Mouse (Mus musculus): ENCODE results near the gene Trpm3. TPM values are rescaled to one million over a fixed set of nuclear protein-coding genes. Genes with fewer than 3 reads are reported as not detected.

Gene Trpm3
- total RNA-seq, 2 experiments from 2014 or later = not detected

DNA sequence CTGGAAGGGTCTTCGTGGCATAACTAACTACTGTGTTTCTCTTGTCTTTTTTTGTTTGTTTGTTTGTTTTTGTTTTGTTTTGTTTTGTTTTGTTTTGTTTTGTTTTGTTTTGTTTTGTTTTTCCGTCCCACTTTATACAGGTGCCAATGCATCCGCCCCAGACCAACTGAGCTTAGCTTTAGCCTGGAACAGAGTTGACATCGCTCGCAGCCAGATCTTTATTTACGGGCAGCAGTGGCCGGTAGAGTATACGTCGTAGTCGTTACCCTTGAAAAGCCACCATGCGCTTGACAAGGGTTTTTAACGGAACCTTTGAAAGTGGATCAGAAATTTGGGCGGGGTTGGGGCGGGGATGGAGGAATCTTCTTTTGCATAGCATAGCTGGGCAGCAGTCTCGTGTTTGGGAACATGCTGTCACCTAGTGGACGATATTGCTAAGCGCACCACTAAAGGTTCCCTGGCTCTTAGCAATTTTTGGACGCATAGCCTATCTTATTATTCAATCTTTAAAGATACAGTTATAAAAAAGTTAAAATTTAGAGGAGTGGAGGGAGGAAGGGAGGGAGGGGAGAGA is 745.0 kb downstream of the Trpm3 start:
- peak; percentile 87 for ATAC-seq (replicated peaks; ENCODE audit: low FRiP score, low TSS enrichment, poor library complexity, severe bottlenecking)

DNA sequence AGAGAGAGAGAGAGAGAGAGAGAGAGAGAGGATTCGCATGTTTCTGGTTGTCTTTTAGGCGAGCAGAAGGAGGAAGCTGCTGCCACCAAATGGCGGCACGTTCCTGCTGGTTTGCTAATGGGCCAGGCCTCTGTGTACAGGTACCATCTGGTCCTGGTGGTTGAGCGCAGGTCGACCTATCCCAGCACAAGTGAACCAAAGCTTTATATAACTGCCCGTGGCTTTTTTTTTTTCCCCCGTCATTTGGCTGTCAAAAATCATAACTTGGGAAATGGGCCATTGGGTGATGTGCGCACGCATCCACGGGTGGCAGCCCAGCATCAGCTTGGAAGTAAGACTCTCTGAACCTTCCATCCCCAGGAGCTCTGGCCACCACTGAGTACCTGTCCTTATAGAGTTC is 745.5 kb downstream of the Trpm3 start:
- ATAC-seq (replicated peaks; ENCODE audit: low FRiP score, low TSS enrichment, poor library complexity, severe bottlenecking) = no peak

DNA sequence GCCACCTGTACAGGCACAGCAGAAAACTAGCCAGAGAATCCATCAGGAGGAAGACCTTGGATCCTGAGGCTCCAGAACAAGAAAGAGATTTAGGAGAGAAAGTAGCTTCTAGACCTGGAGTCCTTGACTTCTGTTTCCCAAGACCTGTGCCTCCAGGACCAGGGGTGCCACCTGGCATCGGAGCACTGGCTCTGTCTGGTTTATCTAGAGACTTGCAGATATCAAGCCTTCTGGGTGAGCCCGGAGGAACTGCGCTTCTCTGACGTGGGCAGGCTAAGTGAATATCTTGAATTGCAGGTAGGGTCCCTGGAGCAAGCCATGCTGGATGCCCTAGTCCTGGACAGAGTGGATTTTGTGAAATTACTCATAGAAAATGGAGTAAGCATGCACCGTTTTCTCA is 746.2 kb downstream of the Trpm3 start:
- no peak for ATAC-seq (replicated peaks; ENCODE audit: low FRiP score, low TSS enrichment, poor library complexity, severe bottlenecking)

DNA sequence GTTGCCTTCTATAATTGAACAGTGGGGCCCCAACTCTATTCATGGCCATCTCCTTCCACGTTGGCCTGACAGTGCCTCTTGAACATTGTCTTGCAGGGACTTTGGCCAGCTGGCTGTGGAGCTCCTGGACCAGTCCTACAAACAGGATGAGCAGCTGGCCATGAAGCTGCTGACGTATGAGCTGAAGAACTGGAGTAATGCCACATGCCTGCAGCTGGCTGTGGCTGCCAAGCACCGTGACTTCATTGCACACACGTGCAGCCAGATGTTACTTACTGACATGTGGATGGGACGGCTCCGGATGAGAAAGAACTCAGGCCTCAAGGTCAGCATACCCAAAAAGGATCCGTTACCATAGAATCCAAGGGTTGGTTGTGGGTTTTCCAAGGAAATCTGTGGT is 763.0 kb downstream of the Trpm3 start:
- ATAC-seq (replicated peaks; ENCODE audit: low FRiP score, low TSS enrichment, poor library complexity, severe bottlenecking) = no peak

DNA sequence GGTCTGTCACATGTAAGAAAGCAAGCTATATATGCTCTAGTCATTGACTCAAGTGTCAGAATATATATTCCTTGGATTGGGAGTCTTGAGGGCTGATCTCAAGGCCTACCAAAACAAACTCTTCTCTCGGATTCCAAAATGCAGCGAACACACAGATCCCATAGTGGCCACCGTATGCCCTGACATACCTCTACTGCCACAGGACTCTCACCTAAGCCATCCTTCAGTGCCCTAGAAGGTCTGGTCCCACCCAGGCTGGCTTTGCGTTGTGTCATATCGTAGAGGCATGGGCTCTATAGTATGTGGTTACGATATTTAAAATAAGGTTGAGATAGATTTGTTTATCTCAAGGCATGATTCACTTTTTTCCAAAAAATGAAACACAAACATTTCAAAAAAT is 763.5 kb downstream of the Trpm3 start:
- ATAC-seq (replicated peaks; ENCODE audit: low FRiP score, low TSS enrichment, poor library complexity, severe bottlenecking) = no peak

DNA sequence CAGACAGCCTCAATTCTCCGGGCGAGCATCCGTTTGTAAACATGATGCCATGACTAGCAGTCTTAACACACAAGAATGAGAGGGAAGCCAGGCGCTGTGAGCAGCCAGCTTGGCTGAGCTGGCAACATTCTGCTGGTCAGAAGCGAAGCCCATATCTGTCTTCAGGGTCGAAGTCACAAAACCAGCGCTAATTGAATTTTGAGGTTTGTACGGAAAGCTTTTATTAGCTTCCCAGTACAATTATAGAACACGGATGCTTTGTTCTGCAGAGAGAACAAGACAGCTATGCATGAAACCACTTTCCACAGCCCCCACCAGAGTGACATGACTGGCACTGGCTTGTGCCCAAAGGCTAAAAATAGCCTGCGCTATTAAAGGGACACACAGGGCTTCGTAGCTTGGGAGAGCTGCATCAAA is 766.2 kb downstream of the Trpm3 start:
- no peak for ATAC-seq (replicated peaks; ENCODE audit: low FRiP score, low TSS enrichment, poor library complexity, severe bottlenecking)

DNA sequence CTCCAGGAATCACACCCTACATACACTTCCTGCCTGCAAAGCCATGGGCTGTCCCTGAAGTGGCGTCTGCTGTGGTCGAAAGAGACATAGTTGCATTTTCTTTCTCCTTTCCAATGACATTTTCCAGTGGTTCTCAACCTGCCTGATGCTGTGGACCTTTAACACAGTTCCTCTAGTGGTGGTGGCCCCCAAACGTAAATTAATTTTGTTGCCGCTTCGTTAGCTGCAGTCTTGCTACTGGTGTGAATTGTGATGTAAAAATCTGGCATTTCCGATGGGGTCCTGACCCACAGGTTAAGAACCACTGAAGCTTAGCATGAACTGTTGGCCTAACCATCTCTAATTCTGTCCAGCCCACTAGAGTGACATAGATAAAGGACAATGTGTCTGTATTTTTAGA is 771.8 kb downstream of the Trpm3 start:
- ATAC-seq (replicated peaks; ENCODE audit: low FRiP score, low TSS enrichment, poor library complexity, severe bottlenecking) = no peak

DNA sequence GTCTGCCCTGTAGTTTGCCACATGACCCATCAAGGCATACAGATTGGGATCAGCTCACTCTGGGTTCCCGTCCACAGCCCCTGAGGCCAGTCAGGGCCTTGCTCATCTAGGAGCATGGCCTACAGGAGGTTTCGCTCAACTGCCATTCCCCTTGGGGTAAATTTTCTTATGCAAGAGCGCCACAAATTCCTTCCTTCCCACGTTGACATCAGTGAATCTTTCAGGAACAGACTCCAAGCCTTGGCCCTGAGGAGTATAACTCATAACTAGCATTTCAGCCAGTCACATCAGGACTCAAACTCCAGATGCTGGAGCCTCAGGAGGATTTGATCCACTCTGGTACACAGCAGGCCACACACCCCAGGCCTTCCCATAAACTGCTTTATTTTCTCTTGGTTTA is 774.1 kb downstream of the Trpm3 start:
- ATAC-seq (replicated peaks; ENCODE audit: low FRiP score, low TSS enrichment, poor library complexity, severe bottlenecking) = no peak

DNA sequence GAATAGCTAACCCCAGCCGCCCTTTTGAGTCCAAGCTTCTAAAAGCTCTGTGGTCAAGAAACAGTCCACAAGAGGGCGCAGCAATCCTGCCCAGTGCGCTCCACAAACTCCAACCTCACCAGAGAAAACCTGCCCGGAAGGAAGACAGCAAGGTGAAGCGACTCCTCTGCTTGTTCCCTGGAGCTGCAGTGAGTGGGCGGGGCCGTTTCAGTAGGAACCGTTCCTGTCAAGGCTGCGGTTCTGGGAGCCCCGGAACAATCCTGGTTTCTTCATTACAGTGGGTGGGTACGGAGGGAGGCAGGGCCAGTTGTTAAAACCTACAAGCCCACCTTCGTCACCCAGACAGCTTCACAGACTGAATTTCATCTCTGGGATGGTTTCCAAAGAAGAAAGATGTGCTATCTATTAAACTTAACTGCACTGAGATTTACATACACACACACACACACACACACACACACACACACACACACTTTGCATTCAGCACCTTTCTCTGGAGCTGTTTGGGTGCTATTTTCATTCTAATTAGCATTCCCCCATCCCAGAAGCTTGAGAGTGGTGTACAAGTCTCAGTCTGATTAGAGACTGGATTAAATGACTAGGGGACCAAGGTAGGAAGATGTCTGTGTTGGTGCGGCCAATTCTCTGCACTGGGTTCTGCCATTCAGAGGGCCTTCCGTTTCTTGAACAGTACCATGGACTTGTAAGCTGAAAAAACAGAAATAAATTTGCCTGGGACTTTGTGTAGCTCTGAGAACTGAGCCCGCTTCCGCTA is 777.2 kb downstream of the Trpm3 start:
- peak; percentile 85 for ATAC-seq (replicated peaks; ENCODE audit: low FRiP score, low TSS enrichment, poor library complexity, severe bottlenecking)

DNA sequence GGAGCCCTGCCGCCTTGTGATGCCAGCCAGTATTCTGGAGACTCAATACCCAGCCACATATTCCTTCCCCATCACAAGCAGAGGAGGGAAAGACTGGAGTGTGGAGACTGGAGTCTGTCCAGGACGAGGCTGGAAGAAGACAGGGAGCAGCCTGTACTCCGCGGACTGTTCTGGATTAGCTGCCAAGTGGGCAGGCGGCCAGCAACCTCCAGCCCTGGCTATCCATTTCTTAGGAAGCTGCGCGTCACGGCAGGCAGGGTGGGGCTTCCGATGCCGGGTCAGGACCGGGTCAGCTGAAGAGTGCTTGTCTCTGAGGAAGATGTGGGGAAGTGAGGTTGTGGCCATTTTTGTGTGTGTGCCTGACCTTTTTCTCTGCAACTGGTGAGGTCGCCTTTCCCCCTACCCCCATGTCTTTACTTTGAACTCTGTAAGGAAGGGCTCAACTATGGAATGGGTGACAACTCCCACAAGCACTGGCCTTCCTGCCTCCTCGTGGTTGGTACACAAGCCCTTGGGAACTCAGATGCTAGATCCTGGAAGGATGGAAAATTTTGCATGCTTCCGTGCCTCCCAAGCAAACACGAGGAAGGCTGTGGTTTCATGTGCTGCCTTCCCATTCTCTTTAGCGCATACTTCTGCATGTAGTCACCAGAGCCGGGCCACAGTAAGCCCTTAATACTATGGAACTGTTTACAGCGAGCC is 777.9 kb downstream of the Trpm3 start:
- peak; percentile 22; the same call in 1 of the 2 replicates for ATAC-seq (replicated peaks; ENCODE audit: low FRiP score, low TSS enrichment, poor library complexity, severe bottlenecking)

DNA sequence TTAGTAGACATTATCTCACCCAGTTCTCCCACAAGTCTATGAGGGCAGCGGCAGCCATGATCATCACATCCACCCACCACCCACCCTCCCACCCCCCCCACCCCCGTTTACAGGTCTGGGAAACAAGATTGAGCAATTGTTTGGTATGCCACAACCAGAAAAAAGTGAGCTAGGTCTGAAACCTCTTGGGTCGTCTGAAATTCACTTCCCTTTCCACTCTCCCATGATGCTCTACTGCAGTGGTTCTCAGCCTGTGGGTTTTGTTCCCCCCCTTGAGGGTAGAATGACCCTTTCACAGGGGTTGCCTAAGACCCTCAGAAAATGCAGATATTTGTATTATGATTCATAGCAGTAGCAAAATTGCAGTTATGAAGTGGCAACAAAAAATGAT is 778.5 kb downstream of the Trpm3 start:
- ATAC-seq (replicated peaks; ENCODE audit: low FRiP score, low TSS enrichment, poor library complexity, severe bottlenecking) = no peak

DNA sequence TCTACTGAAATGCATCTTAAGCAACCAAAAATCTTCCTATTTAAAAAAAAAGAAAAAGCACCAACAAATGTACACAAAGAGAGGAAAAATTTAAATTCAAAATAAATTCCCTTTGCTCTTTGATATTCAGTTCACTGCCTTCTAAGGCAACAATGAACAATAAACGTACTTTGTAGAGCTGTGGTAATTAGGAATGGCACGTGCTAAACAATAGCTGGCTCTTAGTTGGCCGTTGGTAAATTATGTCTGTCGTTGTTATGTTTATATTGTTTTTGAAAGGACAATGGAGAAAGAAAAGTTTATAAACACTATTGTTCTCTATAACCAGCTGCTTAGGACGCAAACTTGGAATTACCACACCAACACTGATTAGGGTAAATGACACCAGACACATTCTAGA is 782.1 kb downstream of the Trpm3 start:
- ATAC-seq (replicated peaks; ENCODE audit: low FRiP score, low TSS enrichment, poor library complexity, severe bottlenecking) = no peak

DNA sequence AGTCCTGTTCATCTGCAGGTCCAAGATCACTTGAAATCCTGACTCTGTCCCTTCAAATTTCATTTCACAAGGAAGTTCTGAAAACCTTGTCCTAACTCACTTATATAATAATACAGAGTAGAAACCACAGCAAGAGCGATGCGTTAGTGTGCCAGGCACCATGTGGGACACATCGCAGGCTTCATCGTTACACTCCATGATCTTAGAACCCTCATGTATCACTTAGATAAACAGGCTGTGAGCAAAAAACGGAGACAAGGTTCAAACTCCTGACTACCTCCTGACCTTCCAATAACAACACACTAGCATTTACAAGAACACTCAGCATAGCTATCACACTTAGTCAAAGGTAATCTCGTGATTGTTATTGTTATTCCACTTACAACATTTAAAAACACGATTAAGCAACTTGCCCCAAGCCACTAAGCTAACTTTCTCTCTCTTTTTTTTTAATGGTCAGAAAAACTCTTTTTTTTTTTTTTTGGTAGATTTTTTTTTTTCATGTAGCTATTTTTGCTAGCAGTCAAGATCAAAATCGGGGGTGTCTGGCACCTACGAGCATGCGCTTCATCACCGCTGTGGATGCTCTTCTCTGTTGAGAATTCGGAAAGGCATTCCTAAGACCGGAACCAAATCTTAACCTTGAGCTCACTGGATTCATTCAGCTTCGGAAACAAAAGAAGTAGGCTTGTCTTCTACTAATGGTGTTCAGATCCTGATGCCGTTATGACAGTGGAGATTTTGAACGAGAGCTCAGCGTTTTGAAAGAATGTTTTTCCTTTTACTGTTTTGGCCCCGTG is 784.2 kb downstream of the Trpm3 start:
- ATAC-seq (replicated peaks; ENCODE audit: low FRiP score, low TSS enrichment, poor library complexity, severe bottlenecking) = no peak

DNA sequence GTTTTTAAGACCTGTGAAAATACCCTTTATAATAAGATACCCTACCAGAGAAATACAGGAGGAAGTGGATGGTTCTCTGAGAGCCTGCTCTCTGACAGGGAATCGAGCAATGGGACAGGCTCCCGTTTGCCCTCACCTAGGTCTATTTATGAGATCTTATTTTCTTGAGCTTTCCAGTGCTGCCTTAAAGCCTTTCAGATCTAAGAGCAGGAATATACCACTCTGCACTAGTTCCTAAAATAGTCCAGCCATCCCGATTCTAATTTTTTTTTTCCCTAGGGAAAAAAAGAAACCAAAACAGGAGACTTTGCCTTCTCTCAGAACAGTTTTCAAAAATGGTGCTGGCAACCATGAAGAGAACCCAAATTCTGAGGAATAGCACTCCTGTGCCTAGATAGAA is 786.4 kb downstream of the Trpm3 start:
- ATAC-seq (replicated peaks; ENCODE audit: low FRiP score, low TSS enrichment, poor library complexity, severe bottlenecking) = no peak

DNA sequence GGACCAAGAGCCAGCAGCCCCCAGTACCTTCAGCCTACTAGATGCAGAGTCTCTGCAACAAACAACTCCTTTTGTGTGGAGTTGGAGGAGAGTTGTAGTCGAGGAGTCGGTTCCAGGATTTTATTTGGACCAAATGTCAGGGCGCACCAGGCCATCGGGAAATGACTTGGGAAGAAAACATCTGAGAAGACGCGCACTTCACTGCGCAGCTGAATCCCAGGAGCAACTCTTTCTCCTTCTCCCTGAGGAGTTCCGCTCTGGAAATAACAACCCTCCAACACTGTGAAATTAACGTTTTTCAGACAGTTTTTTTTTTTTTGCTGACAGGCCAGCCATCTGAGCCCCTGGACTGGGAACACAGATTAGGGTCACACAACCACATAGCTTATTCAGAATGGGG is 787.9 kb downstream of the Trpm3 start:
- no peak for ATAC-seq (replicated peaks; ENCODE audit: low FRiP score, low TSS enrichment, poor library complexity, severe bottlenecking)

DNA sequence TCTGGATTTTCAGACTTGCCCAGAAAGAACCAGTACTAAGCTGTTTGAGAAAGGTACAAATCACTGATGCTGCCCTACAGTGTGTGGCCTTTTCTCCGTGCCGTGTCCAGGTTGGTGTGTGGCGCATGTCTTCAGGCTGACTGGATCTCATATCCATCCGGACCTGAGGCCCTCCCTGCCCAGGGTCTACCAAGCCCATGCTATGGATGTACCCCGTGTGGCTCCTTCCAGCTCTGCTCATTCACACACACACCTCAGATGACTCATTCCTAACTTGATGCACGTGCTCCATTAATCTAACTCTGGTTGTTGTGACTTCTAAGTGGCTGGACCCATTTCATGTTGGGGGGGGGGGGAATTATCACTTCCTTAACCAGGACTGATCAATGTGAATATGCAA is 789.5 kb downstream of the Trpm3 start:
- no peak for ATAC-seq (replicated peaks; ENCODE audit: low FRiP score, low TSS enrichment, poor library complexity, severe bottlenecking)

DNA sequence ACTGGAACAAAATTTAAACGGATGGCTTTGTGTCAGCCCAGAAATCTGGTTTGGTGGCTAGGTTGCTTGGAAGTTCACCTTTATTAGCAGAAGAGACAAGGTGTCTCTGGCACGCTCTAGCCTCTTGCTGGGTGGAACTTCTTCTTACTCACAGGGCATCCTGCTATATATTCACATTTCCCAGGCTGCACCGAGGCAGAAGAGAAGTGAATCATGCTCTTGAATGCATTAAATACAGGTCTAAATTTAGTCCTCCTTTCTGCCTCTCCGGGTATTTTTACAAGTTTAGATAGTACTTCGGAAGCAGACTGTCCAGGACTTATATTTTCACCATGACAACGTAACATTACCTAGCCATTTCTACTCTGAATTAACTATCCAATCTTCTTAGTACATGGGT is 790.9 kb downstream of the Trpm3 start:
- ATAC-seq (replicated peaks; ENCODE audit: low FRiP score, low TSS enrichment, poor library complexity, severe bottlenecking) = no peak

DNA sequence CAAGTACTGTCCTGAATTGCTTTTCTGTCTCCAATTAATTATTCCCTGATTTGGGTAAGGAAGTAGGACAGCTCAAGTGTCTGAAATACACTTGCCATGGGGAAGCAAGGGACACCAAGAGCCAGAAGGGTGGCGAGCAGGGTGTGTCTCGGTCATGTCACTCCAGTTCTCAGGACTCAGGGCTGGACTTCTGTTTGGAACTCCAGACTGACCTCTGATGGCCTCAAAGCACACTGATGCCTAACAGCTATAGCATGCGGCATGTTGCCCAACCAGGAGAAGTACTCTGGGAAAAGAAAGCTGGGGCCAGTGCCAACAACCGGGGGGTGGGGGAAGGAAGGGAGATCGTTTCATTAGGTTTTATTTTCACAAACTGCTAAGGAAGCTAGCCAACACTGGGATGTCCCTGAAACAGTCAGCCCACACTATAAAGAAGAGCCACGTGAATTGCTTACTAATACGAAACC is 791.6 kb downstream of the Trpm3 start:
- ATAC-seq (replicated peaks; ENCODE audit: low FRiP score, low TSS enrichment, poor library complexity, severe bottlenecking) = no peak

DNA sequence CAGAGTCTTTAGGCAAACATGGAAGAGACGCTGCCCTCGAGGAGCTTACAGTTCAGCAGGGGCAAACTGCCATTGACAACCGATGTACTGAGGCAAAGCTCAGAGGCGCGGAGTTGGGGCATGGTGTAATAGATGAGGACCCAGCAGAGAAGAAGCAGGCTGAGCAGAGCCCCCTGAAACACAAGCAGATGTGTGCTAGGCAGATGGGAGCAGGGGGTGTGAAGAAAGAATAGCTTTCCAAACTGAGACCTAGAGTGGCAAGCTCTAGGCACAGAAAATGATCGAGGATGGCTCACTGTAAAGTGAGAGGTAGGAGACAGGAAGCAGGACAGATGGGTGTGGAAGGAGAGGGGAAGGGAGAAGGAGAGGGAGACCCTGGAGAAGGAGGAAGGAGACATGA is 792.2 kb downstream of the Trpm3 start:
- no peak for ATAC-seq (replicated peaks; ENCODE audit: low FRiP score, low TSS enrichment, poor library complexity, severe bottlenecking)

DNA sequence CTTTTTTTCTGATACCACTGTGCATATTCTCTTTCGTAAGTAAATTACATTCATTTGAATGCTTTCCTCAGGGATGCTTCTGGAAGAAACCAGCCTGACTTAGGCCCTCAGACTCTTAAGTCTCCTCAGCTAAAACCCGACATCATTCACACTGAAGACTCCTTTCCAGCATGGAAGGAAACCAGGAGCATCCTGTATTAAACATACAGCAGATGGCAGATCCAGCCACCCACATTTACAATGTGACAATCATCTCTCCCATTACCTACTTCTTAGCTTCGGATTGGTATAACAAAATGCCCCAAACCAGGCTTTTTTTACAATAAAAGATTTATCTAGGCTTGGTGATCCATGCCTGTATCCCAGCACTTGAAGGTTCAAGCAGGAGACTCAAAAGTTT is 796.2 kb downstream of the Trpm3 start:
- ATAC-seq (replicated peaks; ENCODE audit: low FRiP score, low TSS enrichment, poor library complexity, severe bottlenecking) = no peak

All from megakaryocyte-erythroid progenitor cell, adult 5-6 weeks (primary cell).